Mouse (Mus musculus) kidney, adult 18-20 months (tissue): ENCODE measurements around the gene Teddm1b.

Source experiments
- DNase-seq: peaks from one replicate; pipeline ENCODE4 v3.0.0; 2021

Teddm1b gene

GRCm38 (mm10) chr1:153904236-153904635, 30.1 kb downstream of the Teddm1b start:
- DNase-seq = no peak

GRCm38 (mm10) chr1:153905884-153906283, 31.7 kb downstream of the Teddm1b start:
- DNase-seq = no peak

- DNase-seq = no peak
These were observed 34.1 kb downstream of the Teddm1b start for GRCm38 (mm10) chr1:153908208-153908607.

GRCm38 (mm10) chr1:153908741-153909140, 34.6 kb downstream of the Teddm1b start:
- no peak for DNase-seq

- DNase-seq = no peak
These were observed 35.2 kb downstream of the Teddm1b start for GRCm38 (mm10) chr1:153909213-153909962.

- peak; percentile 37 for DNase-seq
These were observed 35.8 kb downstream of the Teddm1b start for GRCm38 (mm10) chr1:153909963-153910291.

- peak; percentile 37 for DNase-seq
These were observed 36.3 kb downstream of the Teddm1b start for GRCm38 (mm10) chr1:153910423-153910822.

GRCm38 (mm10) chr1:153911276-153911795, 37.2 kb downstream of the Teddm1b start:
- DNase-seq = peak; percentile 29

- DNase-seq = no peak
These were observed 39.7 kb downstream of the Teddm1b start for GRCm38 (mm10) chr1:153913869-153914268.

GRCm38 (mm10) chr1:153918521-153919206, 44.5 kb downstream of the Teddm1b start:
- peak; percentile 42 for DNase-seq

- DNase-seq = no peak
These were observed 47.5 kb downstream of the Teddm1b start for GRCm38 (mm10) chr1:153921642-153922041.

GRCm38 (mm10) chr1:153922571-153923021, 48.5 kb downstream of the Teddm1b start:
- DNase-seq = no peak

GRCm38 (mm10) chr1:153924395-153925385, 50.5 kb downstream of the Teddm1b start:
- DNase-seq = no peak
